Mouse (Mus musculus): ENCODE results near the gene Fam204a.

The Fam204a gene

DNA sequence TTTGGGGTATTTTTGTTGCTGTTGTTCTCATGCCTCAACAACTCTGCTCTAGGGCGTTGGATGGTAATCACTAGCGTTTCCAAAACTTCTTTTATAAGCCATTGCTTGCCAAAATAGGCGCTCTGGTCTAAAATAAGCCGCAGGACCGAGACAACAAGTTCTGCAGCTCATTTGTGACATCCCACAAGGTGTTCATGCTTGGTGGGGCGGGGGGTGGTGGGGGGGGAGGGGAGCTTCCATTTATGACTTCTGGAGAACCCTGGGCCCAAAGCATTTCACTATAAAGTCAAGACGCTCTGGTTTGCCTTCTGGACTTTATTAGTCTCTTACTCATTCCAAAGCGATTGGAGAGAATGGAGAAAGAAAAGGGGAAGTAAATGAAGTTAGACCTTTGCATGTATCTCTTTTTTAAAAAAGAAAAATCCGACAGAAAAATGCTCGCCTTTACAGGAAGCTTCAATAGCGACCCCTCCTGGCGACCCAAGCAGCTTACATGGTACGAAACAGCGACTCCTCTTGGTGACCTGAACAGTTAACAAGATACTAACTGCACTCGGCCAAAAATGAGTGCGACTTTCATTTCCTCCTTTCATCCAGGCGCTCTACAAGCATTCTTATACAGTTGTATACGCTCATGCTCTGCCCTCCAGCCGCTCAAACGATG, 65.8 kb downstream of the Fam204a start:
- DNase-seq (ENCODE audit: low spot score), result no peak

DNA sequence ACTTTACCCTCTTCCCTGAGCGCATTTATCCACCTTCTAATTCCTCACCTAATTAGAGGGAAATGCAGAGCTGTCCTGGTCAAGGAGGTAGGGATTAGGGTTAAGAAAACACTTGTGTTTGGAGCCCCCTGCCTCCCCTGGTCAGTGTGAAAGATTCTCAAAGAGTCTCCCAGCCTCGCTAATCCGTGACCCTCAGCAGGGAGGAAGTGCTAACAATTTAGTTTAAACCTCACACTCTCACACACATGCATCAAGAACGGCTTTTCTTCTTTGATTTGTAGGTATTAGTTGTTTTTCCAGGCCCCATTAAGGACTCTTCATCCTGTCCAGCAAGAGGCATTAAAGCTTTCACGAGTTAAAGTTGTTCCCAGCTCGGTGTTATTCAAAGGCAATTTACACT, 66.7 kb downstream of the Fam204a start:
- no peak for DNase-seq (ENCODE audit: low spot score)

DNA sequence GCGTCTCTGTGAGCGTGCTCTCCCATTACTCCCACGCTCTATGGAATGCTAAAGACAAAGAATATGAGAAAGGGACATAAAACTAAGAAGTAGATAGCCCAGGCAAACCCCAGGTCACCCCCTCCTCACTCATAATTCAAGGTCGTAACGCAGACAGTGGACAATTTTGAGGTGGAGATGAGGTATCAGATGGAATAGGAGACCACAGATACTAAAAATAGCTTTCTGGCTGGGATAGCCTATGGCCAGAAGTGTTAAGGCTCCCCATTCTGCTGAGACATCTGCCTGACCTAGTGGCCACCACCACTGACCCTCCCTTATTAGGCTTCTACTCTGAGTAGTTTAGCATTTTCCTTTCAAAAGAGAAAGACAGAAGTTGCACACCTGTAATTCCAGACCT, 71.2 kb downstream of the Fam204a start:
- no peak for DNase-seq (ENCODE audit: low spot score)

DNA sequence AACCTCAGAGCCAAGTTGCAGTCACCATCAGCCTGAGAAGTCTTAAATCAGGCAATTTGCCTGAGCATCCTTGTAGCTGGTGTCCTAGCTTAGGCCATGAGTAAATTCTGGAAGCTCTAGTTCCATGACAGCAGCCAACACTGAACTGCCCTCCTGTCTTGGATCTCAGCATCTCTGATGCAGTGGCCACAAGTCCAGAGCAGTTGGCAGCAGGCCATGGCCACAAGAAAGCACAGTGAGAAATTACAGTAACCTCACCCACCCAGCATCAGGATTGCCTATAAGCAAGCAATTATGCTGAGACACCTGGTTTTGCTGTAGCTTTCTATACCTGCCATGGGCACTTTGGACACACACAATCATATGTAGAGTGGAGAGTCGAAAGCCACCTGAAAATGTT, 73.4 kb downstream of the Fam204a start:
- DNase-seq (ENCODE audit: low spot score), result no peak

DNA sequence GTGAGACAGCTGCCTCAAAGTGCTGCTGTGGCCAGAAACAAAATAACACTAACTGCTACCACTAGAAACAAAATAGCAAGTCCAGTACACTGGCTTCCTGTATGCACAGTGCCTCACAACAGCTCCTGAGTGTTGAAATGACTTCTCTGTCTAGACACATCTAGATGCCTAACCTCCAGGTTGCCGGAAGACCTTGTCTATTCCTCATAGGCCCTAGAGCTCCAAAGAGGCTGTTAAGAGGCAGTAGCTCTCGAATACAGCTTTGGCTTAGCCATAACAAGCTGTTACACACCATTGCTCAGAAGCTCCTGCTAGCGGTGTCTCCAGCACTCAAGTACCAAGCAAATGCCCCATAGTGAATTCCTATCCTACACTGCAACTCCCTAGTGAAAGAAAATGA, 76.4 kb downstream of the Fam204a start:
- no peak for DNase-seq (ENCODE audit: low spot score)

DNA sequence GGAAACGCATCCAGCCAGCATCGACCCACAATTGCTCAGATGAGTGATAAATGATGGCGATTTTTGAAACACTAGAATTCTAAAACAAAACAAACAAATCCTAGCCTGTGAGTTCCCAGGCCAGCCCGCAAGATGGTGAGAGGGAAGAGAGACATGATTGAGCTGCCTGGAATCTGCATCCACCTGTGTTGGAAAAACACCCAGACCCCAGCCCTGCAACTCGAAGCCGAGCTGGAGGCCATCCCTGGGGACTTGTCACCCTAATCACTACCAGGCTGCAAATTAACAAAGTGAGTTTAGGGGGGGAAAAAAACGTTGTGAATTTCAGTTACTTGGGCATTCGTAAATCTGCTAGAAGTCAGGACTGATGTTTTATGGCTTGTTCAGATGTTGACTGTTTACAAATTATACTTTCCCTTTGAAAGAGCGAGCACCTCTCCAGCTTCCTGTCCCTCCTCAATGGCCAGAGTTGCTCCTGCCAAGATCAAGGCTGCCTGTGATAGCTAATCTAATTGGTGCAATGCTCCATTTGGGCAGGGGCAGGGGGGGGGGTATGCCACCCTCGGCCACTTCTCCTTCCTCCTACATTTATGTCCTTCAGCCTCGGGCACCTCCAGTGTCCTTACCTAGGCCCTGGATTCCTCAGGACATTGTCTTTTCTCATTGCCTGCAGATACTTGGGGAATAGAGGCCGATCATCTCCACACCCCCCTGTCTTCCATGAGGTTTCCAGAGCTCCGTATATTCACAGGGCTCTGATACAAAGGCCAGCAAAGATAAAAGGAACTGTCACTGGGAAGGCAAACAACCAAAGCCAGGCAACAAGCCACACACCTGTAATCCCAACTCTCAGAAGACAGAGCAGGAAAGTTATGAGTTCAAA, 77.2 kb downstream of the Fam204a start:
- no peak for DNase-seq (ENCODE audit: low spot score)

Measured in urinary bladder, postnatal 10 days (tissue).